Mouse (Mus musculus) skeletal muscle tissue, adult 2 months (tissue): ENCODE data around the gene Tcf12.
A peak's percentile ranks its signal among the peaks of the same experiment; 100 is the strongest.

Experiments
- DNase-seq: peaks from one replicate; pipeline ENCODE4 v3.0.0-alpha.2; 2012; ENCODE audit warnings: low read depth, low spot score

Tcf12 gene

GRCm38 (mm10) chr9:71915871-71916661 lies 195.6 kb downstream of the Tcf12 start:
- DNase-seq: no peak

GRCm38 (mm10) chr9:71906522-71906921 lies 205.1 kb downstream of the Tcf12 start:
- DNase-seq: no peak

- DNase-seq: no peak
These were observed 212.8 kb downstream of the Tcf12 start for GRCm38 (mm10) chr9:71898852-71899251.

- DNase-seq: no peak
These were observed 214.3 kb downstream of the Tcf12 start for GRCm38 (mm10) chr9:71897399-71897798.

GRCm38 (mm10) chr9:71895931-71896724 lies 215.5 kb downstream of the Tcf12 start:
- DNase-seq: peak; percentile 67

GRCm38 (mm10) chr9:71895291-71895690 lies 216.4 kb downstream of the Tcf12 start:
- peak; percentile 34 for DNase-seq

GRCm38 (mm10) chr9:71894943-71895286 lies 216.8 kb downstream of the Tcf12 start:
- DNase-seq: no peak

- no peak for DNase-seq
These were observed 217.3 kb downstream of the Tcf12 start for GRCm38 (mm10) chr9:71894246-71894942.

GRCm38 (mm10) chr9:71888450-71888849 lies 223.2 kb downstream of the Tcf12 start:
- peak; percentile 43 for DNase-seq

- no peak for DNase-seq
These were observed 231.0 kb downstream of the Tcf12 start for GRCm38 (mm10) chr9:71880629-71881028.

GRCm38 (mm10) chr9:71879972-71880371 lies 231.7 kb downstream of the Tcf12 start:
- DNase-seq: no peak

- no peak for DNase-seq
These were observed 232.3 kb downstream of the Tcf12 start for GRCm38 (mm10) chr9:71879415-71879814.

- no peak for DNase-seq
These were observed 233.8 kb downstream of the Tcf12 start for GRCm38 (mm10) chr9:71877867-71878266.

GRCm38 (mm10) chr9:71874761-71875160 lies 236.9 kb downstream of the Tcf12 start:
- no peak for DNase-seq

- no peak for DNase-seq
These were observed 237.6 kb downstream of the Tcf12 start for GRCm38 (mm10) chr9:71874035-71874572.

- DNase-seq: no peak
These were observed 248.3 kb downstream of the Tcf12 start for GRCm38 (mm10) chr9:71863338-71863737.

- no peak for DNase-seq
These were observed 250.0 kb downstream of the Tcf12 start for GRCm38 (mm10) chr9:71861629-71862028.

- DNase-seq: no peak
These were observed 253.7 kb downstream of the Tcf12 start for GRCm38 (mm10) chr9:71857926-71858325.

GRCm38 (mm10) chr9:71853904-71854303 lies 257.8 kb downstream of the Tcf12 start:
- no peak for DNase-seq

- no peak for DNase-seq
These were observed 261.4 kb downstream of the Tcf12 start for GRCm38 (mm10) chr9:71850283-71850682.

- DNase-seq: no peak
These were observed 263.3 kb downstream of the Tcf12 start for GRCm38 (mm10) chr9:71848392-71848791.

- no peak for DNase-seq
These were observed 263.8 kb downstream of the Tcf12 start for GRCm38 (mm10) chr9:71847921-71848320.
